Mouse (Mus musculus) v-Abl transformed pro-B cells (cell line): ENCODE results near the gene Oasl1.
"Not testable (repeated sequence)": the region's sequence is repeated elsewhere in the genome, so short reads cannot be mapped to it uniquely, and the experiment has no call there.

Experiments
- in situ Hi-C, 2 experiments: fragments of 400-800 bp; cut with MboI; formaldehyde crosslinking; loops; one replicate each; pipeline ENCODE4 v1.15.1; 2025; ENCODE audit not compliant: unreplicated experiment in 2 of 2

Oasl1 gene

GRCm38 (mm10) chr5:114922998-114923473 is at the start of gene Oasl1:
Oasl1 (plus strand) TSS chr5:114923240.
- in situ Hi-C loops, result no loop called here

GRCm38 (mm10) chr5:114875858-114876257 is 47.2 kb upstream of the Oasl1 start:
- in situ Hi-C loops, result no loop called here

GRCm38 (mm10) chr5:114876331-114876730 is 46.7 kb upstream of the Oasl1 start:
- in situ Hi-C loops, result no loop called here

- in situ Hi-C loops, result no loop called here
Observed at GRCm38 (mm10) chr5:114877487-114877886, 45.6 kb upstream of the Oasl1 start.

- in situ Hi-C loops, result no loop called here
Observed at GRCm38 (mm10) chr5:114879399-114879798, 43.6 kb upstream of the Oasl1 start.

- in situ Hi-C loops, result not testable (repeated sequence)
Observed at GRCm38 (mm10) chr5:114882319-114882718, 40.7 kb upstream of the Oasl1 start.

- in situ Hi-C loops, result no loop called here
Observed at GRCm38 (mm10) chr5:114883022-114883421, 40.0 kb upstream of the Oasl1 start.

- in situ Hi-C loops, result no loop called here
Observed at GRCm38 (mm10) chr5:114886801-114887200, 36.2 kb upstream of the Oasl1 start.

GRCm38 (mm10) chr5:114888995-114889394 is 34.0 kb upstream of the Oasl1 start:
- in situ Hi-C loops, result no loop called here

- in situ Hi-C loops, result loop anchor here in 1 of 2 experiments (5.0 kb wide), 1 partner anchor 68 kb away; no protein-coding TSS in a partner anchor
Observed at GRCm38 (mm10) chr5:114895542-114895941, 27.5 kb upstream of the Oasl1 start.

GRCm38 (mm10) chr5:114896688-114897373 is 26.2 kb upstream of the Oasl1 start, which contains the start of gene Oasl2:
Oasl2 (plus strand) TSS chr5:114896936.
- in situ Hi-C loops, result loop anchor here in 1 of 2 experiments (5.0 kb wide), 1 partner anchor 70 kb away; no protein-coding TSS in a partner anchor

GRCm38 (mm10) chr5:114897374-114897793 is 25.7 kb upstream of the Oasl1 start:
- in situ Hi-C loops, result loop anchor here in 1 of 2 experiments (5.0 kb wide), 1 partner anchor 70 kb away; no protein-coding TSS in a partner anchor

- in situ Hi-C loops, result loop anchor here in 1 of 2 experiments (5.0 kb wide), 1 partner anchor 72 kb away; no protein-coding TSS in a partner anchor
Observed at GRCm38 (mm10) chr5:114898857-114899256, 24.2 kb upstream of the Oasl1 start.

GRCm38 (mm10) chr5:114902413-114902812 is 20.6 kb upstream of the Oasl1 start:
- in situ Hi-C loops, result loop anchor here in 1 of 2 experiments (5.0 kb wide), 2 partner anchors 75 to 195 kb away; partner anchors contain the start of gene Tchp

- in situ Hi-C loops, result loop anchor here (5.0 kb wide), 2 partner anchors 271 to 276 kb away; no protein-coding TSS in a partner anchor
Observed at GRCm38 (mm10) chr5:114908598-114909305, 14.3 kb upstream of the Oasl1 start.

GRCm38 (mm10) chr5:114913686-114914085 is 9.4 kb upstream of the Oasl1 start:
- in situ Hi-C loops, result loop anchor here in 1 of 2 experiments (5.0 kb wide), 1 partner anchor 206 kb away; the partner anchor contains the start of gene Tchp

- in situ Hi-C loops, result loop anchor here in 1 of 2 experiments (5.0 kb wide), 1 partner anchor 208 kb away; the partner anchor contains the start of gene Tchp
Observed at GRCm38 (mm10) chr5:114914855-114915254, 8.2 kb upstream of the Oasl1 start.

GRCm38 (mm10) chr5:114915854-114916253 is 7.2 kb upstream of the Oasl1 start:
- in situ Hi-C loops, result no loop called here

- in situ Hi-C loops, result no loop called here
Observed at GRCm38 (mm10) chr5:114916777-114917176, 6.3 kb upstream of the Oasl1 start.

GRCm38 (mm10) chr5:114917357-114917756 is 5.7 kb upstream of the Oasl1 start:
- in situ Hi-C loops, result not testable (repeated sequence)
